Mouse (Mus musculus) hindbrain, embryonic 16.5 days (tissue): ENCODE measurements around the gene Lysmd3. TPM values are rescaled to one million over a fixed set of nuclear protein-coding genes. Genes with fewer than 3 reads are reported as not detected.
A peak's percentile ranks its signal among the peaks of the same experiment; 100 is the strongest.
"Not testable (repeated sequence)": the region's sequence is repeated elsewhere in the genome, so short reads cannot be mapped to it uniquely, and the experiment has no call there.

Experiments used
- ATAC-seq: fragments of 200-750 bp; cut with Nextera tagmentation; 2 replicates; pipeline ENCODE4 v1.8.0; 2017; ENCODE audit warnings: moderate TSS enrichment, moderate library complexity
- H3K27ac ChIP-seq: fragments of 300-500 bp; sonication (generic); 2 replicates; pipeline ENCODE4 v1.5.1; 2014; ENCODE audit warnings: low read depth, mild to moderate bottlenecking, control low read depth, low read length, moderate library complexity
- H3K27me3 ChIP-seq: fragments of 300-500 bp; sonication (generic); replicated peaks from 2 replicates; pipeline ENCODE4 v1.6.1; 2014; ENCODE audit warnings: low read length; ENCODE audit not compliant: control insufficient read depth, insufficient read depth
- H3K36me3 ChIP-seq: fragments of 300-500 bp; sonication (generic); 2 replicates; pipeline ENCODE4 v1.6.1; 2014; ENCODE audit warnings: mild to moderate bottlenecking, low read length, moderate library complexity, mixed read lengths; ENCODE audit not compliant: control insufficient read depth, insufficient read depth
- H3K4me1 ChIP-seq: fragments of 300-500 bp; sonication (generic); 2 replicates; pipeline ENCODE4 v1.6.1; 2014; ENCODE audit warnings: low read depth, low read length; ENCODE audit not compliant: control insufficient read depth, insufficient read depth
- H3K4me2 ChIP-seq: fragments of 300-500 bp; sonication (generic); 2 replicates; pipeline ENCODE4 v1.6.1; 2014; ENCODE audit warnings: mild to moderate bottlenecking, low read length, control low read depth, moderate library complexity
- H3K4me3 ChIP-seq: fragments of 300-500 bp; sonication (generic); 2 replicates; pipeline ENCODE4 v1.5.1; 2014; ENCODE audit warnings: mild to moderate bottlenecking, low read length, control low read depth, moderate library complexity
- H3K9ac ChIP-seq: fragments of 300-500 bp; sonication (generic); 2 replicates; pipeline ENCODE4 v1.6.1; 2014; ENCODE audit warnings: low read depth, mild to moderate bottlenecking, control low read depth, low read length, moderate library complexity
- H3K9me3 ChIP-seq: fragments of 300-500 bp; sonication (generic); 2 replicates; pipeline ENCODE4 v1.6.1; 2014; ENCODE audit warnings: mild to moderate bottlenecking, low read length, moderate library complexity; ENCODE audit not compliant: control insufficient read depth
- WGBS: fragments of 180-500 bp; shearing (Covaris S2); extraction: QIAGEN DNeasy Blood & Tissue Kit; methylation state at CpG from one replicate; pipeline ENCODE4 v1.1.7; 2014; 5-methylcytosine and 5-hydroxymethylcytosine counted together
- polyA plus RNA-seq: library from polyadenylated mRNA; unstranded; fragments of >200 nt; fragmentation: Nextera tagmentation; extraction: Ambion mirVana; gene quantifications from 2 replicates; pipeline ENCODE4 v1.2.1, GENCODE M21; 2015

Lysmd3 gene
- polyA plus RNA-seq, 1 experiment from 2014 or later, result 16.5 TPM

DNA sequence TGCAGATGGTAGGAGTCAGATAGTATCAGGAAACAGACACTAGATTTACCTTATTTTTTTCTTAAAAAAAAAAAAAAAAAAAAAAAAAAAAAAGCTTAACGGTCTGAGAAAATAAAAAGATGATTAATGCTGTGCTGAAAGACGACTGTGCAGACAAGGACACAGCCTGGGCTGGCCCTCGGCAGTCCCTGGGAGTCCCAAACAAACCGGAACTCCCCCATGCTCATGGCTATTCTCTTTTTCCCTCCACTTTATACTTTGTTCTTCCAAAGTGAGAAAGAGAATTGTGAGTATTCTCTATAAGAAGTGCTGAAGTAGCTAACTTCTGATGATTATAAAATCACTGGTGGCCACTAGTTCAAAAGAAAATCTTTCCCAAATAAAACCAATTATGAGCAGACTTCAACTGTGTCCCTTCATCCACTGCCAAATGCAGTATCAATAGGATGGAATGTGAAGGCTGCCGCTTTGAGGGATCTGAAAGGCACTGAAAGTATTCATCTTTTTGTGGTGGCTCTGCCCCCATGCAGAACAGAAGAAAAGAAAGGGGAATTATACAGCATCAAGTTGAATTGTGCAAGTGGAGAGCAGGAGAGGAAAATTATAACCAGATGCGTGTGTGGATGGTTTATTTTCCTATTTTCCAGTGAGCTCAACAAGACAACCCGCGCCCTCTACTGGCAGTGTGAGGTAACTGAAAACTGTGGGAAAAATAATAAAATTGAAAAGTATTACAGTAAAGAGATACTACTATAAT is 16.0 kb upstream of the Lysmd3 start:
- Histone ChIP-seq H3K9me3 (no peaks in the 10 kb centered on the region), H3K4me2 (peak overlapping the region; percentile 44), H3K4me1 (no peaks in the 10 kb centered on the region), H3K36me3 (no peaks in the 10 kb centered on the region), H3K27me3 (no peaks in the 10 kb centered on the region), H3K9ac (no peak overlapping the region), H3K4me3 (no peak overlapping the region), H3K27ac (no peak overlapping the region)
- 1% methylated on average over 8 of the region's 8 CpGs for WGBS
- peak; percentile 80 for ATAC-seq

DNA sequence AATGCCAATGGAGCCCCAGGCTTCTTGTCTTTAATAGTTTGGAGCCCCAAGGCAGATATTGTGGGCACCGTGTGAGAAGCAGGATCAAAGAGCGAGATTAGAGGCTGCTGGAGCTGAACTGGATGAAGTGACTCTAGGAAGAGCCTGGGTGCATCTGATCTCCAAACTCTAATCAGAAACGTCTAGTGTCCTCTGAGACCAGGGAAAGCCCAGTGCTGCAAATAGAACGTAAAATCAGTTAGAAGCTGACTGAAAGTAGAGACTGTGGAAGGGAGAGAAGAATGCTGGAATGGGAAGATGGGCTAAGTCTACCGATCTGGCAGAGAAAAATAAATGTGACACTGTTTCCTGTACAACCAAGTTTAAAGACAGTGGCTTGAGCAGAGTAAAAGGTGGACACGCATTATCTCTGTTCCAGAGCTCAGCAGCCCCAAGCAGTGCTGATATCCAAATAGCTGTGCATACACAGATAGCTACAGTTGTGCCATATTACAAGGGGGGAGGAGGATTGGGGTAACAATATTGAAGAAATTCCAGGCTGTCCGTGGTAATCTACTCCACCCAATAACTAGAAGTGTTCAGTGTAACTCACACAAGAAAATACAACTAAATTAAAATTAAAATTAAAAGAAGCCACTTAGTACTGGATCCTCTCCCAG is 14.8 kb upstream of the Lysmd3 start:
- 61% methylated on average over 7 of the region's 7 CpGs for WGBS
- no peak overlapping the region for H3K27ac ChIP-seq
- H3K36me3 ChIP-seq, result no peaks in the 10 kb centered on the region
- no peak overlapping the region for H3K4me3 ChIP-seq
- no peak overlapping the region for H3K9ac ChIP-seq
- no peaks in the 10 kb centered on the region for H3K9me3 ChIP-seq
- no peaks in the 10 kb centered on the region for H3K4me1 ChIP-seq
- ATAC-seq, result no peak
- H3K27me3 ChIP-seq, result no peaks in the 10 kb centered on the region
- no peak overlapping the region for H3K4me2 ChIP-seq

- Histone ChIP-seq H3K9ac (no peak overlapping the region), H3K27ac (no peak overlapping the region), H3K9me3 (no peaks in the 10 kb centered on the region), H3K4me2 (no peak overlapping the region), H3K4me3 (no peak overlapping the region), H3K4me1 (no peaks in the 10 kb centered on the region), H3K27me3 (no peaks in the 10 kb centered on the region), H3K36me3 (no peaks in the 10 kb centered on the region)
- WGBS, result 91% methylated on average over 11 of the region's 11 CpGs
- ATAC-seq, result no peak
Observed at GRCm38 (mm10) chr13:81644047-81644565, 13.4 kb upstream of the Lysmd3 start.

DNA sequence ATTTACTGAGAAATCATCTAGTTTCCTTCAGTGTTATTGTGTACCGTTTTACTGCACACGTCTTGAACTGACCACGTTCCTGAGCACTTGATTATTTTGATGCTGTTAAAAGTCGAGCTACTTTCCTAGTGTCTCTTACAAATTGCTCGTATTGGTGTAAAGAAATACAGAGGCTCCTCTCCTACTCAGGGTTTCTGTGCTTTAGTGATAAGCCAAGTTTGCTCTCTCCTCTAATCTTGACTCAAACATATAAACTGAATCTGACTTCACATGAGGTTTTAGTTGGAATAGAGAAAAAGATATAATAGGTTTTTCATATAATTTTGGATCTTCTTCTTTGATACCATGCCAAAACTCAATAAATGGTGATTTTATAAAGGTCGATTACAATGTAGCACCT is 11.1 kb upstream of the Lysmd3 start:
- ATAC-seq, result no peak

GRCm38 (mm10) chr13:81650382-81650781 is 7.1 kb upstream of the Lysmd3 start:
- not testable (repeated sequence) for H3K27ac ChIP-seq, H3K4me1 ChIP-seq, H3K9me3 ChIP-seq, H3K27me3 ChIP-seq, H3K36me3 ChIP-seq, H3K4me3 ChIP-seq, H3K9ac ChIP-seq, ATAC-seq, H3K4me2 ChIP-seq
- 82% methylated on average over 4 of the region's 6 CpGs for WGBS

More for the DNA sequence above, 11.1 kb upstream of the Lysmd3 start:
- H3K27me3 ChIP-seq, result no peaks in the 10 kb centered on the region
- no peak overlapping the region for H3K27ac ChIP-seq
- no peak overlapping the region for H3K4me2 ChIP-seq
- 87% methylated on average over 6 of the region's 6 CpGs for WGBS
- H3K4me3 ChIP-seq, result no peak overlapping the region
- H3K4me1 ChIP-seq, result no peaks in the 10 kb centered on the region
- H3K9ac ChIP-seq, result no peak overlapping the region
- H3K9me3 ChIP-seq, result no peaks in the 10 kb centered on the region
- no peaks in the 10 kb centered on the region for H3K36me3 ChIP-seq

GRCm38 (mm10) chr13:81656091-81656850 is 1.2 kb upstream of the Lysmd3 start:
- Histone ChIP-seq H3K9ac (no peak overlapping the region), H3K4me2 (peak overlapping the region; percentile 67), H3K4me1 (peaks cover 14% of the 10 kb centered on the region), H3K27ac (no peak overlapping the region), H3K4me3 (no peak overlapping the region; the same call in 1 of the 2 replicates), H3K36me3 (no peaks in the 10 kb centered on the region), H3K9me3 (no peaks in the 10 kb centered on the region), H3K27me3 (no peaks in the 10 kb centered on the region)
- ATAC-seq, result no peak
- WGBS, result 8% methylated on average over 14 of the region's 14 CpGs

GRCm38 (mm10) chr13:81657008-81657350 is 484 bp upstream of the Lysmd3 start:
- ATAC-seq, result no peak

GRCm38 (mm10) chr13:81658053-81658752 is 740 bp downstream of the Lysmd3 start:
- WGBS, result 4% methylated on average over 21 of the region's 21 CpGs
- H3K27ac ChIP-seq, result peak overlapping the region; percentile 85
- peak; percentile 1; the same call in 1 of the 2 replicates for ATAC-seq

More at GRCm38 (mm10) chr13:81657008-81657350, 484 bp upstream of the Lysmd3 start:
- Histone ChIP-seq H3K27me3 (no peaks in the 10 kb centered on the region), H3K4me2 (peak overlapping the region; percentile 67), H3K4me3 (peak overlapping the region; percentile 64), H3K9me3 (no peaks in the 10 kb centered on the region), H3K9ac (peak overlapping the region; percentile 77), H3K36me3 (no peaks in the 10 kb centered on the region), H3K27ac (peak overlapping the region; percentile 45), H3K4me1 (peaks cover 14% of the 10 kb centered on the region)
- WGBS, result 4% methylated on average over 5 of the region's 5 CpGs

More at GRCm38 (mm10) chr13:81658053-81658752, 740 bp downstream of the Lysmd3 start:
- Histone ChIP-seq H3K4me2 (peak overlapping the region; percentile 60), H3K9me3 (no peaks in the 10 kb centered on the region), H3K4me1 (peaks cover 14% of the 10 kb centered on the region), H3K36me3 (no peaks in the 10 kb centered on the region), H3K4me3 (peak overlapping the region; percentile 64), H3K27me3 (no peaks in the 10 kb centered on the region), H3K9ac (peak overlapping the region; percentile 77)
